Mouse (Mus musculus) heart, embryonic 16.5 days (tissue): ENCODE results near the gene Gm45837. TPM values are rescaled to one million over a fixed set of nuclear protein-coding genes. Genes with fewer than 3 reads are reported as not detected.

Source experiments
- ATAC-seq: fragments of 200-750 bp; cut with Nextera tagmentation; replicated peaks from 2 replicates; pipeline ENCODE4 v1.8.0; 2017; ENCODE audit warnings: moderate number of reproducible peaks; ENCODE audit not compliant: insufficient read depth, low FRiP score; ENCODE audit errors: extremely low read depth
- H3K27ac ChIP-seq: fragments of 300-500 bp; sonication (generic); 2 replicates; pipeline ENCODE4 v1.5.1; 2014; ENCODE audit warnings: mild to moderate bottlenecking, low read length, control low read depth, moderate library complexity
- H3K27me3 ChIP-seq: fragments of 300-500 bp; sonication (generic); 2 replicates; pipeline ENCODE4 v1.6.1; 2014; ENCODE audit warnings: low read length, mixed read lengths; ENCODE audit not compliant: control insufficient read depth, insufficient read depth
- H3K36me3 ChIP-seq: fragments of 300-500 bp; sonication (generic); 2 replicates; pipeline ENCODE4 v1.6.1; 2014; ENCODE audit not compliant: control insufficient read depth, insufficient read depth
- H3K4me1 ChIP-seq: fragments of 300-500 bp; sonication (generic); 2 replicates; pipeline ENCODE4 v1.6.1; 2014; ENCODE audit warnings: low read length, mixed read lengths; ENCODE audit not compliant: control insufficient read depth, insufficient read depth
- H3K4me2 ChIP-seq: fragments of 300-500 bp; sonication (generic); 2 replicates; pipeline ENCODE4 v1.6.1; 2014; ENCODE audit warnings: low read depth, mild to moderate bottlenecking, control low read depth, low read length
- H3K4me3 ChIP-seq: fragments of 300-500 bp; sonication (generic); 2 replicates; pipeline ENCODE4 v1.5.1; 2014; ENCODE audit warnings: mild to moderate bottlenecking, control low read depth, low read length
- H3K9ac ChIP-seq: fragments of 300-500 bp; sonication (generic); 2 replicates; pipeline ENCODE4 v1.6.1; 2014; ENCODE audit warnings: low read length, control low read depth
- H3K9me3 ChIP-seq: fragments of 300-500 bp; sonication (generic); replicated peaks from 2 replicates; pipeline ENCODE4 v1.6.1; 2016; ENCODE audit warnings: low read length; ENCODE audit not compliant: control insufficient read depth
- WGBS: fragments of 180-500 bp; shearing (Covaris S2); extraction: QIAGEN DNeasy Blood & Tissue Kit; methylation state at CpG from one replicate; pipeline ENCODE4 v1.1.7; 2014; 5-methylcytosine and 5-hydroxymethylcytosine counted together
- polyA plus RNA-seq: library from polyadenylated mRNA; unstranded; fragments of >200 nt; fragmentation: Nextera tagmentation; extraction: Ambion mirVana; gene quantifications from 2 replicates; pipeline ENCODE4 v1.2.1, GENCODE M21; 2015

Gm45837 gene
- polyA plus RNA-seq, 1 experiment from 2014 or later: 7.8 TPM

DNA sequence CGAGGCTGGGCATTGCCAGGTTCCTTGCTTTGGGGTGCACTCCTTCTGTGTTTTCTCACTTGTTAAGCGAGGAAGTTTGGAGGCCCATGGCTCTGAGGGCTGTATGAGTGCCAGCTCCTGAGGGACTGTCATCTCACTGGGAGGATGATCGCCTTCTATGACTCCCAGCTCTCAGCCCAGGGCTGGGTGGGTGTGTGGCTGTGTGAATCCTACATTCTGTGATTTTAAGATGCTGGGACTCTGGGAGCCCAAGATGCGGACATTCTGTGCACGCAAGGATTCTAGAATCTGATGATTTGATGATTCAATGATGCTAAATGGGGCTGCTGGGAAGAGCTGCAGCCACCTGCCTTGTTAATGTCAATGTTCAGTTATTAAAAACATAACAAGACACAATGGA is 46.6 kb downstream of the Gm45837 start:
- no peaks in the 10 kb centered on the region for H3K9me3 ChIP-seq
- H3K4me1 ChIP-seq: peaks cover 37% of the 10 kb centered on the region
- H3K36me3 ChIP-seq: no peaks in the 10 kb centered on the region
- peaks cover 10% of the 10 kb centered on the region for H3K27me3 ChIP-seq
- H3K9ac ChIP-seq: no peak overlapping the region
- WGBS: 65% methylated on average over 5 of the region's 5 CpGs
- no peak for ATAC-seq
- peak overlapping the region; percentile 19; the same call in 1 of the 2 replicates for H3K27ac ChIP-seq
- no peak overlapping the region for H3K4me3 ChIP-seq
- H3K4me2 ChIP-seq: no peak overlapping the region

DNA sequence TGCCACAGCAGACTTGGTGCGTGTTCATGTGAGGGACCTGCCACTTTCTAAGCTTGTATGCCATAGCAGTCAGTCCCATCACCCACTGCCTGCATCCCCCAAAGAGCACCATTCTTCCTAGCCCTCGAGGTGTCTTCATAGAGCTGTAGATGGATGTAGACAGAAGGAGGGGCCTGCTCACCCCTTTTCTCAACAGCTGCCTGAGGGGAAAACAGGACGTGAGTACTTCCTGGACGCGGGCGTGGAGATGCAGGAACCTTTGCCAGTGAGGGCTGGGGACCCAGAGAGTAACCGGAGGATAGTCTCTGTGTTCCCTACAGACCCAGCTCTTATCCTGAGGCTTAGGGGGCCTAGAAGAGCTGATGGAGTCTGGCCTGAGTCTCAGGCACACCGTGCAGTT is 47.1 kb downstream of the Gm45837 start:
- H3K4me1 ChIP-seq: peaks cover 38% of the 10 kb centered on the region
- H3K27ac ChIP-seq: peak overlapping the region; percentile 19; the same call in 1 of the 2 replicates
- H3K9ac ChIP-seq: no peak overlapping the region
- H3K9me3 ChIP-seq: no peaks in the 10 kb centered on the region
- H3K4me2 ChIP-seq: no peak overlapping the region
- H3K36me3 ChIP-seq: no peaks in the 10 kb centered on the region
- WGBS: 53% methylated on average over 8 of the region's 8 CpGs
- peaks cover 5% of the 10 kb centered on the region for H3K27me3 ChIP-seq
- no peak overlapping the region for H3K4me3 ChIP-seq
- no peak for ATAC-seq

DNA sequence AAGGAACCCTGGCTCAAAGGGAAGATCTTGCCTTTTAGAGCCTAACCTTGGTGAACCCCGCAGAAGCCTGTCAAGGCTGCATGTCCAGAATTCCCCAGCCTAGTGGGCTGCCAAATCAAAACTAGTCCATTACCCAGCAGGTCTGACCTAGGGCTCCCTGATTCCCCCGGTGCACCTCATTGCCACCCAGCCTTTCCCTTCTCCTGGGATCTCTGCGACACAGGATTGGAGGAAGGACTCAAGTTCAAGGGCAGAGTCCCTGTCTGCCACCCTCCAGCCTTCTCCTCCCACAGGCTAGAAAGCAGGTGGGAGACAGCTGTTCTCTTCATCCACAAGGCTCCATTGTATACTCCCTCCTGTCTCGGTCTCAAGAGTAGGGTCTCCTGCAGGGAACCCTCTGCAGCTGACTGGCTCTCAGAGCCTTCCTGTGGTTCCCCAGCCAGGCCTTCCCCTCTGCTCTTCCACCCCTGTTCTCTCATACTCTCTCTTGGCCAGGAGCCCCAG is 47.6 kb downstream of the Gm45837 start:
- H3K27me3 ChIP-seq: peaks cover 3% of the 10 kb centered on the region; the same call in 1 of the 2 replicates
- H3K9me3 ChIP-seq: no peaks in the 10 kb centered on the region
- H3K9ac ChIP-seq: 0 out of 2 replicates have a peak overlapping the region, but pooled peaks have one; percentile 4
- no peaks in the 10 kb centered on the region for H3K36me3 ChIP-seq
- 68% methylated on average over 4 of the region's 4 CpGs for WGBS
- no peak overlapping the region for H3K4me2 ChIP-seq
- H3K4me3 ChIP-seq: no peak overlapping the region
- H3K27ac ChIP-seq: peak overlapping the region; percentile 7; the same call in 1 of the 2 replicates
- ATAC-seq: no peak
- peaks cover 42% of the 10 kb centered on the region for H3K4me1 ChIP-seq

DNA sequence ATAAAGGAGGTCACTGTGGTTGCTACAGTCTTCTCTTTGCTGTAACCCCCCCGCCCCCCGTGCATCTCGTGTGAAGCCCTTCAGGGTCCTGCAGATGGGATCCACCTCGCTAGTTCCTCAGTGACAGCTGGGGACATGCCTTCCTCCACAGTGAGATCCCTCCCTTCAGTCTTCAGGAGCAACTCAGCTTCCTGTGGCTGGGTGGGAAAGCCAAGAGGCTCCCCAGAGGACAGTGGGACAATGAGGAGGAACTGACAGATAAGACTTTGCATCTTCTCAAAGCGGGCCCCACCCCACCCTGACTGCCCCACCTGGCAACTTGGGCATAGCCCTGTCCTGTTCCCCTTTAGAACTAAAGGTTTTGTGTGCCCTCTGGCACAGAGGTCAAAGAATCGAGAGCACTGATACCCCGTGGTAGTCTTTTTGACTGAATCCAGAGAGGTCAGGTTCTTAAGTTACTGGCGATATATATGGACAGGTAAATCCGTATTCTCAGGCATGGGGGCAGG is 48.7 kb downstream of the Gm45837 start:
- Histone ChIP-seq H3K4me1 (peaks cover 50% of the 10 kb centered on the region), H3K27ac (no peak overlapping the region), H3K36me3 (no peaks in the 10 kb centered on the region), H3K27me3 (peaks cover 3% of the 10 kb centered on the region; the same call in 1 of the 2 replicates), H3K9me3 (no peaks in the 10 kb centered on the region), H3K4me3 (no peak overlapping the region), H3K4me2 (no peak overlapping the region), H3K9ac (no peak overlapping the region)
- WGBS: 70% methylated on average over 9 of the region's 9 CpGs
- no peak for ATAC-seq

DNA sequence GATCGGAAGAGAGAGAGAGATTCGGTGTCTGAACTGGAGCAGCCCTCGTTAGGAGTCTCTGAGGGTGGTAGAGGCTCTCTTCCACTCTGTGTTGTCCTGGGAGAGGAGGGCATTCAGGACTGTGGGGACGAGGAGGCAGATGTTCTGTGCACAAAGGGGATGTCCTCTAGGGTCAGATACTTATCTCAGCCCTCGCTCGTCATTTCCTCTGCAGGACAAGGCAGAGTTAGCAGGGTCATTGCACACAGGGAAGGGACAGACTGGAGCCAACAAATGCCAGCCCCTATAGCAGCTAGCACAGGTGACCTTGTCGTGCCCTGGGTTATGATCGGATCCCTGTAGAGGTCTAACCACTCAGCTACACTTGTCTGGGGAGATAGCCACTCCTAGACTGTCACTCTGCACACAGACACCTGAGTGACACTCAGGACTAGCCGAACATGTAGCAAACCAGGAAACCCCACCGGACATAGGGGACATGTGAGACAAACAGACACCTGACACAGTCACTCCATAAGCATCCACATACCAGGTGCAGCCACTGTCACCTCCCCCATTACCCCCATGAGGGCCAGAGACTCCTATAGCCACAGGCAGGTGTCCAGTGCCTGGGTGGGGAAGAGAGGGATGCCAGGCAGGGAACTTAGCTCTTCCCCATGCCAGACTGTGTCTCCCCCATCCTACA is 49.4 kb downstream of the Gm45837 start:
- no peaks in the 10 kb centered on the region for H3K36me3 ChIP-seq
- H3K9ac ChIP-seq: peak overlapping the region; percentile 5; the same call in 1 of the 2 replicates
- no peak for ATAC-seq
- H3K4me2 ChIP-seq: peak overlapping the region; percentile 7; the same call in 1 of the 2 replicates
- WGBS: 49% methylated on average over 10 of the region's 10 CpGs
- no peaks in the 10 kb centered on the region for H3K9me3 ChIP-seq
- H3K4me3 ChIP-seq: no peak overlapping the region
- peaks cover 3% of the 10 kb centered on the region; the same call in 1 of the 2 replicates for H3K27me3 ChIP-seq
- H3K27ac ChIP-seq: peak overlapping the region; percentile 41; the same call in 1 of the 2 replicates
- H3K4me1 ChIP-seq: peaks cover 54% of the 10 kb centered on the region

DNA sequence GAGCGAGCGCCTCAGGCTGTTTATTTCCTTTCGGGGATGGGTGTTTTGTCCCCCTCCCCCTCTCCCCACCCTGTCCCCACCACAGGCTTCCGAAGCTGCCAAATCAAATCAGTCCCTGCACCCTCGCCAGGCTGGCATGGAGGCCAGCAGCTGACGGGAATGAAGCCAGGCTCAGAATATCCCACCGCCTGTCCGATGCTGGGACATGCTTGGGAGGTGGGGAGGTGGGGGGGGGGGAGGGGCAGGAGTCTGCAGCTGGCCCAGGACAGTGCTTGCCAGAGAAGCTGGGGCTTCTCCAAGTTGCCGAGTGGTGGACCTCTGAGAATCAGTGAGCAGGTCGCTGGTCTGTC is 49.9 kb downstream of the Gm45837 start:
- no peak overlapping the region for H3K4me3 ChIP-seq
- 23% methylated on average over 10 of the region's 10 CpGs for WGBS
- H3K9ac ChIP-seq: peak overlapping the region; percentile 5; the same call in 1 of the 2 replicates
- H3K9me3 ChIP-seq: no peaks in the 10 kb centered on the region
- H3K36me3 ChIP-seq: no peaks in the 10 kb centered on the region
- ATAC-seq: peak; percentile 69
- peaks cover 59% of the 10 kb centered on the region for H3K4me1 ChIP-seq
- H3K27me3 ChIP-seq: peaks cover 3% of the 10 kb centered on the region; the same call in 1 of the 2 replicates
- peak overlapping the region; percentile 41; the same call in 1 of the 2 replicates for H3K27ac ChIP-seq
- H3K4me2 ChIP-seq: peak overlapping the region; percentile 7; the same call in 1 of the 2 replicates

DNA sequence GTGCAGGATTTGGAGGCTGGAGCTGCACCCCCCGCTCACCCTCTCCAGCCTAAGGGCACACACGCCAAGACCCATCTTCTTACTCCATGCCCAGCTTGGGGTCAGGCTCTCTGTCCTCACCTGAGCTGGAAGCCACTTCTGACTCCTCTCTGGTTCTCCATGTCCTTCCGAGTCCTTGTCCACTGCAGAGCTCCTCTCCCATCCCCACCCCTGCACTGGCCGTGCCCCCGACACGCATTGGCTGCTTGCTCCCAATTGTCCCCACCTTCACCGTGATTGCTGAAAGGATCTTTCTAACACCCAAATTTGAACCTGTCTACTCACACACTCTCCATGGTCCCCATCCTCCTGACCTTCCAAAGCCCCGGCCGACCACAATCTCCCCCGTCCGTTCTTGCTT is 50.9 kb downstream of the Gm45837 start:
- peaks cover 68% of the 10 kb centered on the region for H3K4me1 ChIP-seq
- 67% methylated on average over 11 of the region's 11 CpGs for WGBS
- no peaks in the 10 kb centered on the region for H3K36me3 ChIP-seq

DNA sequence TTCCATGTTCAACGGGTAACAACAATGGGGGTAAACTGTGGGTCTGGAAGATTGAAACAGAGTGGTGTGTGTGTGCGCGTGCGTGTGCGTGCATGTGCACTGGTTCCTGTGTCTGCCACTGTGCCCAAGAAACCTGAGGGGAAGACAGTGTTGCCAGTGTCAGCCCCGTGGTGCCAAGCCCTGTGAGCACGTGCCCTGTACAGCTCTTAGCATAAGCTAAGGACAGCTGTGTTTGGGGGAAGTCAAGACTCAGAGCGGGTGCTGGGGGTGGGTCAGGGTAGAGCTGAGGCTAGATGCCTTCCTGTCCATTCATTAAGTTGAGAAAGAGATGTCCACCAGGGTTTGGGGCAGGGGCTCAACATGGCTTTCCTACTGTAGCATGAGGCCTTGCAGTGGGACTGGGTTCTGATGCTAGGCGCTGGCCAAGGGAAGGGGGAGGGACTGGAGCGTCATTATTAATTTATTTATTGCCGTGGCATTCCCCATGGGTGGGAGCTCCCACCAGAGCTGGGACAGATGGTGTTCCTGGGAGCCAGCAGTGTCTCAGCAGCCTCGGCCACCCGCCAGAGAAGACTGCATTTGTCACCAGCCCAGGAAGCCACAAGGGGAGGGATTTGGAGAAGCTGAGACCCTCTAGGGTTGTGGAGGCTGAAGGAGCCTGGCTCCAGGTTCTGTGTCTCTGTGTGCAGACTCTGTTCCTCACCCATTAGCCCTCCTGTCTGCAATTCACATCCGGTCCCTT is 51.8 kb downstream of the Gm45837 start:
- H3K9ac ChIP-seq: no peak overlapping the region
- H3K9me3 ChIP-seq: no peaks in the 10 kb centered on the region
- peaks cover 3% of the 10 kb centered on the region; the same call in 1 of the 2 replicates for H3K27me3 ChIP-seq
- no peaks in the 10 kb centered on the region for H3K36me3 ChIP-seq
- WGBS: 69% methylated on average over 14 of the region's 14 CpGs
- no peak overlapping the region for H3K4me3 ChIP-seq
- no peak for ATAC-seq
- peaks cover 77% of the 10 kb centered on the region for H3K4me1 ChIP-seq
- H3K4me2 ChIP-seq: no peak overlapping the region
- H3K27ac ChIP-seq: no peak overlapping the region

More for the DNA sequence above, 50.9 kb downstream of the Gm45837 start:
- Histone ChIP-seq H3K4me2 (no peak overlapping the region), H3K9ac (no peak overlapping the region), H3K27ac (no peak overlapping the region), H3K9me3 (no peaks in the 10 kb centered on the region), H3K4me3 (no peak overlapping the region), H3K27me3 (peaks cover 3% of the 10 kb centered on the region; the same call in 1 of the 2 replicates)
- ATAC-seq: no peak
